Mouse (Mus musculus) olfactory bulb, adult 2 months (tissue): ENCODE results near the gene Cfap100. TPM values are rescaled to one million over a fixed set of nuclear protein-coding genes. Genes with fewer than 3 reads are reported as not detected.

Experiments used
- H3K27ac ChIP-seq: fragments of 200-500 bp; 2 replicates; pipeline ENCODE4 v1.5.1; 2012; ENCODE audit warnings: low read depth, low read length; ENCODE audit not compliant: insufficient read depth
- H3K4me1 ChIP-seq: fragments of 200-500 bp; 2 replicates; pipeline ENCODE4 v1.6.1; 2012; ENCODE audit warnings: low read length; ENCODE audit not compliant: control insufficient read depth, insufficient read depth
- H3K4me3 ChIP-seq: fragments of 200-500 bp; 2 replicates; pipeline ENCODE4 v1.5.1; 2012; ENCODE audit warnings: mild to moderate bottlenecking, low read depth, low read length, moderate library complexity; ENCODE audit not compliant: insufficient read depth
- CTCF ChIP-seq: fragments of 200-500 bp; IDR thresholded peaks from 2 replicates; pipeline ENCODE4 v1.5.1; 2012; ENCODE audit warnings: low read depth, mild to moderate bottlenecking, low read length, moderate library complexity; ENCODE audit not compliant: insufficient read depth
- POLR2A ChIP-seq: fragments of 200-500 bp; IDR thresholded peaks from 2 replicates; pipeline ENCODE4 v1.6.1; 2012; ENCODE audit warnings: mild to moderate bottlenecking, low read depth, low read length, moderate library complexity; ENCODE audit not compliant: insufficient read depth
- whole genome bisulfite sequencing: fragments of 180-500 bp; shearing (Covaris S2); methylation state at CpG from one replicate; pipeline ENCODE4 v1.1.7; 2018; 5-methylcytosine and 5-hydroxymethylcytosine counted together
- polyA plus RNA-seq: library from polyadenylated mRNA; stranded (reverse); fragments of >200 nt; gene quantifications from 2 replicates; pipeline ENCODE4 v1.2.4, GENCODE M21; 2012; ENCODE audit warnings: low replicate concordance; ENCODE audit not compliant: missing spikeins, insufficient read depth, insufficient read length

Cfap100 gene
- polyA plus RNA-seq, 1 experiment, result not detected

DNA sequence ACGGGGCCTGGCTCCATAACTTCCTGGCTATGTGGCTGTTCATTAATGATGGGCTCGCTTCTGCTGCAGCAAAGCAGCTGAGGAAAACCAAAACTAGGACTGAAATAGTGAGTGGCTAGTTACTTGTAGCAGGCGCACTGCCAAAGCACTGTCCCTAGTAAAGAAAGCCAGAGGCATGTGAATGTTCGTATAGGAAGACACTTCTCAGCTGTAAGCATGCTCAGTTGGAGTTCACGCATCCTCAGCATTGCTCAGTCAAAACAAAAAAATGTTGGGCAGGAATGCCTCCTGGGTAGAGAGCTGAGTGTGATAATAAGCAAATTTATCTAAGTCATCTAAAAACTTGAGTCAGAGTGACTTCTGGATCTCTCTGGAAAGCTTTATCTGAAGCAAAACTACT is 70.5 kb downstream of the Cfap100 start:
- no peak for TF ChIP-seq POLR2A
- TF ChIP-seq CTCF, result no peak
- Histone ChIP-seq H3K27ac (no peak overlapping the region), H3K4me3 (no peak overlapping the region), H3K4me1 (peaks cover 11% of the 10 kb centered on the region)
- 68% methylated on average over 5 of the region's 5 CpGs for WGBS

Other genes starting within 250 kb of the Cfap100 start
- gene V1ra8, start 226.0 kb downstream of the Cfap100 start, polyA plus RNA-seq, result not detected in 2 replicates
- not detected in 2 replicates for gene Vmn1r53, start 204.4 kb downstream of the Cfap100 start, polyA plus RNA-seq
- not detected in 2 replicates for gene Vmn1r54, start 182.5 kb downstream of the Cfap100 start, polyA plus RNA-seq
- gene BC048671, start 127.6 kb downstream of the Cfap100 start, polyA plus RNA-seq, result not detected in 2 replicates
- gene Chst13, start 103.6 kb downstream of the Cfap100 start, polyA plus RNA-seq, result not detected in 2 replicates
- not detected in 2 replicates for gene Uroc1, start 95.5 kb downstream of the Cfap100 start, polyA plus RNA-seq
- gene Zxdc, start 59.3 kb downstream of the Cfap100 start, polyA plus RNA-seq, result not detected in 2 replicates
- not detected in 2 replicates for gene Klf15, start 33.8 kb upstream of the Cfap100 start, polyA plus RNA-seq
- gene Aldh1l1, start 57.6 kb upstream of the Cfap100 start, polyA plus RNA-seq, result not detected in 2 replicates
- gene Slc41a3, start 175.9 kb upstream of the Cfap100 start, polyA plus RNA-seq, result not detected in 2 replicates